Mouse (Mus musculus): ENCODE results near the gene Ppp1r11.
"Not testable (repeated sequence)": the region's sequence is repeated elsewhere in the genome, so short reads cannot be mapped to it uniquely, and the experiment has no call there.

Ppp1r11 gene

GRCm38 (mm10) chr17:36950981-36951947 is at the start of gene Ppp1r11:
Gene Ppp1r11 (minus strand): TSS chr17:36951741.
- DNase-seq (ENCODE audit: low spot score) = peak; percentile 97

DNA sequence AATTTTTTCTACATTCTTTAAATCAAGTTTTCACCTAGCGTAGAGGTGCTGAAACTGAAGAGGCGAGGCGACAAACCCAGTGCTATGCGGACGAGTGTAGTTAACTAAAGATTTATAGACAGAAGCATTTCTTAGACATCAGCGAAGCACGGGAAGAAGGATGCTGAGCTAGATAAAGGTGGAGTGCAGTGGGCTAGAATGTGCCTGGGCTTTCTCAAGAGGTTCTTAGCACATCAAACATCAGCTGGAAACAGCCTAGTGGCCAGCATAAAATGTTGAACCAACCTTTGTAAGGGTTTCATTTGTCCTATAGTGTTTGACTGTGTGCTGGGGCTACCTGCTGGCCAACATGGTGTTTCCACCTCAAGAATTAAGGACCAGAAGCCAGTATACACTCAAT is 49.3 kb upstream of the Ppp1r11 start, which contains the start of gene Zfp57:
Gene Zfp57 (plus strand): TSS at position 301 of the 400 bp plus-strand sequence.
- DNase-seq (ENCODE audit: low spot score) = no peak

DNA sequence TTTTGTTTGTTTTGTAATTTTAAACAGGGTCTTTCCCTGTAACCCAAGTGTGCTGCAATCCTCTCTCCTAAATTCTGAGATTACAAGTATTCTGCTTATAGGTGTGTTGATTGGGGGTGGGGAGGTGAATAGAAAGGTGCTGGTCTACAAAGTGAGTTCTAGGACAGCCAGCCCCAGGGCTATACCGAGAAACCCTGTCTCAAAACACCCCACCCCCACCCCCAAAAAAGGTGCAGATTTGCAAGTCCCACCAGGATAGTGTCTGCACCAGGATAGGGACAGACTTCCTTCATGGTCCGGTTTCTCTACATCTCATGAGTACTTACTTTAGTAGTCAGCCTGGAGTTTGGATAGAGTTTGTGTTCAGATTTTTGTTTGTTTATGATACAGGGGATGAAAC is 46.9 kb upstream of the Ppp1r11 start:
- DNase-seq (ENCODE audit: low spot score) = no peak

- peak; percentile 83 for DNase-seq (ENCODE audit: low spot score)
Observed at GRCm38 (mm10) chr17:36997033-36997735, 45.6 kb upstream of the Ppp1r11 start.

- no peak for DNase-seq (ENCODE audit: low spot score)
Observed at GRCm38 (mm10) chr17:36995448-36995847, 43.9 kb upstream of the Ppp1r11 start.

DNA sequence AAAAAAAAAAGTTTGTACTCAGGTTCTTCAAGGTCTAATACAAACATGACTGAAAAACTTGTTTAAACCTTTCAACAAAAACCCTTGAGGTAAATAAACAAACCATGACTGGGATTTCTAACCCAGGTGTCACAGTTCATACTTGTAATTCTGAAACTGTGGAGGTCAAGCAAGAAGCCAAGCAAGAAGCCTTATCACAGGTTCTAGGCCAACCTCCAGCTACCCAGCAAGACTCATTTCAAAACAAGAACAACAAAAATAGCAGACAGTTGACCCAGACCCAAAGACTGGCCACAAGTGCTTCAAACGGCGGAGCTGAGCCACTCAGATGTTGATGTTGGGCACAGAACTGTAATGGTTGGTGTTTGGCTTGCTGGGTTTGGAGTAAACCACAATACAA is 43.0 kb upstream of the Ppp1r11 start:
- DNase-seq (ENCODE audit: low spot score) = no peak

DNA sequence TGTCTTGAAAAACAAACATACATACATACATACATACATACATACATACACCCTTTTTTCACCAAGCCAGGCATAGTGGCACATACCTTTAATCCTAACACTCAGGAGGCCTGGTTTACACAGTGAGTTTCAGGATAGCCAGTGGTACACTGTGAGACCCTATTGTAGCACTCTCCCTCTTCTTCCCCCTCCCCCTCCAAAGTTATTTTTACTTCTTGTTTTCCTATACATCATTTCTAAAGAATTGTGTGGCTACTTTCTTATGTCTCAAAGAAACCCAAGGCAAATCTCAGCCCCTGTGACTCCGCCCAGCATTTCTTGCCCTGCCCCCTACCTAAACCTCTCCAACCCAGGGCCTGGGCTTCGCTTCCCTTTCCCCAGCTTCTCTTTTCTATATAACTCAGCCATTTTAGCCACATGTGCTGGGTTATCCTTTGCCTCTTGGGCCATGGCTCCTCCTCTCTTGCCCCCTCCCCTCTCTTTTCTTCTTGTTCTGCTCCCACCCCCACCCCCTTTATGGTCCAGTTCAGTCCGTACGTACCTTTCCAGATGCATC is 42.3 kb upstream of the Ppp1r11 start:
- DNase-seq (ENCODE audit: low spot score) = no peak

GRCm38 (mm10) chr17:36992336-36993104 is 41.0 kb upstream of the Ppp1r11 start:
- no peak for DNase-seq (ENCODE audit: low spot score)

GRCm38 (mm10) chr17:36990630-36991029 is 39.1 kb upstream of the Ppp1r11 start:
- DNase-seq (ENCODE audit: low spot score) = not testable (repeated sequence)

DNA sequence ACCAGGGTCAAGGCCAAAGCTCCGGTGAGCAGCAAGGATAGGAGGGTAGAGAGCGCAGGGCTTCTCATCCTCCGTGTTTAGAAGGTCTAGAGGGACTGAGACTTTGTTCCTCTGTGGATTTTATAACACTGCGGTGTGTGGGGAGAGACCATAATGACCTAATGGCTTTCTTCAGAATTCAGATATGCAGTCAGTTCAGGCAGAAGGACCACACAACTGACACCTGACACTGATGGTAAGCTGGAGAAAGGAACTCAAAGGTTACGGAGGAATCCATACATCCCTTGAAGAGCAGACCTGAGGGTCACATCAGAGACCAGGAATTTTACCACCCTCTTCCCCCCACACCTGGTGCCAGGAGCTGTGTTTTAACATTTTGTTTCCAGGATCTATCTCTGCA is 37.9 kb upstream of the Ppp1r11 start, which contains the start of gene H2-M5:
Gene H2-M5 (minus strand): TSS at position 101 of the 400 bp plus-strand sequence.
- DNase-seq (ENCODE audit: low spot score) = no peak

DNA sequence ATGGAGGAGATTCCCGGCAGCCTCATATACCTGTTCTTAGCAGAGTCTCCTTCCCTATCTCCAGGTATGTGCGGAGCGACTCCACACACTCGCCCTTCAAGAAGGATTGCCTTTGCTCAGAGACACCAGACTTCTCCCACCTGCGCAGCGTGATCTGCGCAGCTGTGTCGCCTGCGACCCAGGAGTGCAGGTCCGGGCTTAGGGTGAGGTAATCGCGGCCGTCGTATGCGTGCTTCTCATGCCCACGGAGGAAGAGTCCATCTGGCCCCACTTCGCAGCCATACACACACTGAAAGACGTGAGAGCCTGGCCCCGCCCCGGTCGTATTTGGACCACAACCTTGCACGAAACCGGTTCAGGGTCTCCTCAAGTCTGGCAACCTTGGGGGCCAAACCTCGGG is 36.9 kb upstream of the Ppp1r11 start:
- no peak for DNase-seq (ENCODE audit: low spot score)

DNA sequence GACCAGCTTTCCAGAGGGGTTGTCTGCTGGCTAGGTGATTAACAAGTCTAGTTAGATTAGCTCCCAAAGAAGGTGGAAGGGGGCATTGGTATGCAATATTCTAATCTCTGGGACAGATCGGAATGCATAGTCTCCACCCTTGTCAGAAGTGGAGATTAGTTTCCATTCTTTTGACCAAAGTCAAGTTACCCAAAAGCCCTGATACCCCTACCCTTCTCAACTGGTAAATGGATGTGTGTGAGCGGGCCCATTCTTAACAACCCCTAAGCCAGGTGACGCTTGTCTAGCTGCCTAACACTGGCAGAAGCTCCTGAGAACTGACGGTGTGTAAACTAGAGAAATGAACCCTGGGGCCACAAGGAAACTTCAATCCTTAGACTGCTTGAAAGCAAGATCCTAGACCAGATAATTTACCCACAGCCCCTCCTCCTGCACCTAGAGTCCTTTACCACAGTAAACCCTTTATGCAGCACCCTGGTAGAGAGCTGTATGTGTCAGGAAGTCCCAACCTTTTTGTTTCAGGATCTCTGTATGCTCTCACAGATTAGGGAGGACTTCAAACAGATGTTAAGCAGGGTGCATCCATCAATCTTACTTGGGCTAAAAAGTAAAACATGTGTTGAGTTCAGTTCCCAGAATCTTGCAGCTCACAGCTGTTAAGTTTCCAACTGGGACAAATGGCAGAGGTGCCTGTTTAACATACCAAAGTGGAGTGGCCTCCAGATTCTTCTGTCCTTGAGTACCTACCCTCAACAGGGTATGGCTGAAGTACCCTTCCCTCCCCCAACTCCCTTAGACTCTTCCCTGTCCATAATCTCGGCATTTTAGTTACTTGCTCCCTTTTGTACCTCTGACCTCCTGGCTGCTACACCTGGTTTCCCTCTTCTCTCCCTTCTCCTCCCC is 31.0 kb upstream of the Ppp1r11 start:
- peak; percentile 69 for DNase-seq (ENCODE audit: low spot score)

- peak; percentile 86 for DNase-seq (ENCODE audit: low spot score)
Observed at GRCm38 (mm10) chr17:36981845-36982244, 30.3 kb upstream of the Ppp1r11 start.

- peak; percentile 62 for DNase-seq (ENCODE audit: low spot score)
Observed at GRCm38 (mm10) chr17:36981221-36981813, 29.8 kb upstream of the Ppp1r11 start, which contains the start of gene 2410137M14Rik. Gene 2410137M14Rik (minus strand): TSS chr17:36981237.

GRCm38 (mm10) chr17:36973271-36973787 is 21.8 kb upstream of the Ppp1r11 start:
- no peak for DNase-seq (ENCODE audit: low spot score)

DNA sequence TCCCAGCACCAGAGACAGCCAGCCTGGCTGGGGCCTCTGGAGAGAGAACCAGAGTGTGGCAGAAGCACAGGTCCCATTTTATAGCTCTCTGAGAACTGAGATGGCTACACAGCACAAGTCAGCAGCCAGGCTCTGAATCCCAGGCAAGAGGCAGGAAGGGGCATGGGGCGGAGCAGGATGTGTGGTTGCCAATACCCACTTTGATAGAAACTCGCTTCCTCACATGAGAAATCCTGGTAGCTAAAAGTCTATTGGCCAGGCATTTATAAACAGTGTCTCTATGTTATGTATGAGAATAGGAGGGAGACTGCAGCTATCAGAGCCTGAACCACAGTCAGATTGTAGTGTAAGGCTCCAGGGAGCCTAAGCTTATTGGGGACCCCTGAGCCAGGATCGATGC is 21.2 kb upstream of the Ppp1r11 start:
- no peak for DNase-seq (ENCODE audit: low spot score)

GRCm38 (mm10) chr17:36971172-36971850 is 19.8 kb upstream of the Ppp1r11 start:
- DNase-seq (ENCODE audit: low spot score) = no peak

GRCm38 (mm10) chr17:36970316-36970890 is 18.9 kb upstream of the Ppp1r11 start:
- DNase-seq (ENCODE audit: low spot score) = no peak

DNA sequence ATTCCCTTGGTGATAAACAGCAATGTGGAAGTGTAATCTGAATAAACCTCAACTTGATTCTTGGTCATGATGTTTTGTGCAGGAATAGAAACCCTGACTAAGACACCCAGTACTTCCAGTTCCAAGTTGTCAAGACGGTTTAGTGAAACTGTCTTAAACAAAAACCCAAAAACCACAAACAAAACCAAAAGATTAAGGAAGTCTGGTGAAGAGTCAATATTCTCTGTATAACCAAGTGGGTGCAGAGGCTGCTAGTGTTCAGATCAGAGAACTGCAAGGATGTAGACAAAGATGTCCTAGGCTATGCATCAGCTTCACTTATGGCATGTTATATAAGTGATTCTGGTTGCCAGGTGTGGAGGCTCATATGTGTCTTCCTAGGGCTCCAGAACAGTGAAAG is 15.3 kb upstream of the Ppp1r11 start:
- no peak for DNase-seq (ENCODE audit: low spot score)
